Mouse (Mus musculus): ENCODE results near the gene Fnip1.
A peak's percentile ranks its signal among the peaks of the same experiment; 100 is the strongest.

Fnip1 gene

DNA sequence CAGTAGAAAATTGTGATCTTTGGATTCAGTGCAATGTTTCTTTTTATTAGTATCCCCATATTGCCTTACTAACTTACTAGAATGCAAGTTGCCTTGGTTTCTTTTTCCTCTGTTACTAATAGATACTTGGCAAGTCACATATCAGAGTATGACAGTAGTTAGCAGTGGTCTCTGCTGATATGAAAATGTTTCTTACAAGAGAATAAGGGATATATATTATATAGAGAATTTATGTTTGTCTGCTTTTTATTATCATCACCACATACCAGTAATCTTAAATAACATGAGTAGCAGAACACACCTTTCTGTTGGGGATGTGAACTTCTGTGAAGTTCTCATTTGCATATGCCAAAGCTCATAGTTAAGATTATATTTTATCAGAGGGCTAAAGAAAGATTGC lies 104.4 kb downstream of the Fnip1 start:
- no peak for DNase-seq (ENCODE audit: low spot score in 2 of 2)

DNA sequence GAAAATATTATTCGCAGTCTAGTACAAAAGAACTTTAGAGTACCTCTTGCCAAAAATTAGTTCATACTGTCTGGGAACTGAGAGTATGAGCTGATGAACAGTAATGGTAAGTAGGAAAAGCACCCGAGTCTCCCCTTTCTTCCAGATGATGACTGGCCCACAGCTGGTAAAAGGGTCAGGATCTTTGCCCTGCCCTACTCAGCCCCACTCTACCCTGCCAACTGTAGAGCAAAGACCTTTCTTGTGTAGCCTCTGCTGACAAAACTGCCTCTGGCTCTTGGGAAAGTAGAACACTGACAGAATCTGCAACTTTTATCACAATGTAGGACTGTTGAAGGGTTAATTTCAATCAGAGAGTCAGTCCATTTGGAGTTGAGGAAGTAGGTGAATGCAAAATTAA lies 117.0 kb downstream of the Fnip1 start:
- no peak for DNase-seq (ENCODE audit: low spot score in 2 of 2)

DNA sequence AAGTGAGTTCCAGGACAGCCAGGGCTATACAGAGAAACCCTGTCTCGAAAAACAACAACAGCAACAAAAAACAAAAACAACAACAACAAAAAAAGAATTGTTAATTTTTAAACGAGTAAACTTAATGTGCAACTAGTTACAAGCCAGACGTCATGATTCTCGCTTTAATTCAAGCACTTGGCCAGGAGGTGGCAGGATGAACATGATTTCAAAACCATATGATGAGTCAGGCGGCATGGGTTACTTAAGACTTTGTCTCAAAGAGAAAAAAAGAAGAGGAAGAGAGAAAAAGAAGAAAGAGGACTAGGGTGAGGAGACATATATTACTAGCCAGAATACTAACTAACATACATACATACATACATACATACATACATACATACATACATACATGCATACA lies 124.8 kb downstream of the Fnip1 start:
- DNase-seq (ENCODE audit: low spot score in 2 of 2), result peak in 1 of 2 experiments; percentile 11

All from urinary bladder, postnatal 36 days (tissue).